Mouse (Mus musculus) heart, postnatal 4 days (tissue): ENCODE results near the gene Mindy4. TPM values are rescaled to one million over a fixed set of nuclear protein-coding genes. Genes with fewer than 3 reads are reported as not detected.

ENCODE experiments used
- microRNA-seq, 2 experiments: library from miRNA; unstranded; fragments of <30 nt; microRNA quantifications; one replicate each; pipeline ENCODE4 v1.2.0; 2021 to 2022
- total RNA-seq, 2 experiments: library from RNA; stranded (reverse); gene quantifications; 2 replicates each; pipeline ENCODE4 v1.2.3; 2021

Gene Mindy4
- total RNA-seq, 2 experiments from 2014 or later, result 4.0 to 4.6 TPM

Small RNA genes within 50 kb of the gene (microRNA-seq; reads per million reads assigned to microRNA genes)
- 0 reads per million in 2 experiments for gene Gm25458

Other genes starting within 250 kb of the Mindy4 start
- gene Nod1, start 230.8 kb upstream of the Mindy4 start, total RNA-seq, result 10 to 100 TPM in 1 of 2 experiments, 1 to 10 TPM in 1; 9.3 to 10.3 TPM
- 10 to 100 TPM in 1 of 2 experiments, 1 to 10 TPM in 1; 8.8 to 10.2 TPM for gene Ggct, start 210.4 kb upstream of the Mindy4 start, total RNA-seq
- 10 to 100 TPM; 93.7 to 98.2 TPM for gene Gars, start 165.4 kb upstream of the Mindy4 start, total RNA-seq
- 10 to 100 TPM; 11.4 to 12.0 TPM for gene Crhr2, start 70.4 kb upstream of the Mindy4 start, total RNA-seq
- gene Inmt, start 28.3 kb upstream of the Mindy4 start, total RNA-seq, result not detected
- gene Aqp1, start 133.0 kb downstream of the Mindy4 start, total RNA-seq, result 10 to 100 TPM; 87.4 to 98.8 TPM
- gene Ghrhr, start 172.9 kb downstream of the Mindy4 start, total RNA-seq, result not detected
- 10 to 100 TPM in 1 of 2 experiments, 1 to 10 TPM in 1; 8.6 to 11.9 TPM for gene Adcyap1r1, start 248.6 kb downstream of the Mindy4 start, total RNA-seq